Mouse (Mus musculus): ENCODE data around the gene Ankrd53. TPM values are rescaled to one million over a fixed set of nuclear protein-coding genes. Genes with fewer than 3 reads are reported as not detected.

The Ankrd53 gene
- total RNA-seq (2014; rRNA removed) (not detected in 2 replicates), polyA plus RNA-seq (2015; fragmentation: Nextera tagmentation; extraction: Ambion mirVana) (0.10 and 0.12 TPM in 2 replicates)

GRCm38 (mm10) chr6:83762344-83762743, at the start of gene Ankrd53:
Ankrd53 (plus strand) TSS chr6:83762644.
- Histone ChIP-seq H3K9me3 (ENCODE audit: low read length) (no peaks in the 10 kb centered on the region), H3K4me3 (ENCODE audit: low read depth, low read length) (peak within 1 kb of the TSS; percentile 10; the same call in 1 of the 2 replicates), H3K4me1 (ENCODE audit: insufficient read depth, low read length) (no peaks in the 10 kb centered on the region; the same call in 1 of the 2 replicates), H3K27me3 (ENCODE audit: insufficient read depth, low read length) (peaks cover 63% of the 10 kb centered on the region), H3K36me3 (ENCODE audit: insufficient read depth, low read length) (no peaks in the 10 kb centered on the region), H3K27ac (ENCODE audit: low read depth, low read length) (no peak within 1 kb of the TSS), H3K9ac (replicated peaks; ENCODE audit: low read length, poor library complexity, severe bottlenecking) (no peak within 1 kb of the TSS), H3K4me2 (ENCODE audit: low read depth, low read length, poor library complexity, severe bottlenecking) (peak within 1 kb of the TSS; percentile 36; the same call in 1 of the 2 replicates)
- ATAC-seq (ENCODE audit: low FRiP score) (no peak), DNase-seq (ENCODE audit: low spot score) (no peak)
- WGBS: 39% methylated on average over 6 of the region's 6 CpGs
- no peak for TF ChIP-seq CTCF (IDR thresholded peaks at IDR 0.05)

DNA sequence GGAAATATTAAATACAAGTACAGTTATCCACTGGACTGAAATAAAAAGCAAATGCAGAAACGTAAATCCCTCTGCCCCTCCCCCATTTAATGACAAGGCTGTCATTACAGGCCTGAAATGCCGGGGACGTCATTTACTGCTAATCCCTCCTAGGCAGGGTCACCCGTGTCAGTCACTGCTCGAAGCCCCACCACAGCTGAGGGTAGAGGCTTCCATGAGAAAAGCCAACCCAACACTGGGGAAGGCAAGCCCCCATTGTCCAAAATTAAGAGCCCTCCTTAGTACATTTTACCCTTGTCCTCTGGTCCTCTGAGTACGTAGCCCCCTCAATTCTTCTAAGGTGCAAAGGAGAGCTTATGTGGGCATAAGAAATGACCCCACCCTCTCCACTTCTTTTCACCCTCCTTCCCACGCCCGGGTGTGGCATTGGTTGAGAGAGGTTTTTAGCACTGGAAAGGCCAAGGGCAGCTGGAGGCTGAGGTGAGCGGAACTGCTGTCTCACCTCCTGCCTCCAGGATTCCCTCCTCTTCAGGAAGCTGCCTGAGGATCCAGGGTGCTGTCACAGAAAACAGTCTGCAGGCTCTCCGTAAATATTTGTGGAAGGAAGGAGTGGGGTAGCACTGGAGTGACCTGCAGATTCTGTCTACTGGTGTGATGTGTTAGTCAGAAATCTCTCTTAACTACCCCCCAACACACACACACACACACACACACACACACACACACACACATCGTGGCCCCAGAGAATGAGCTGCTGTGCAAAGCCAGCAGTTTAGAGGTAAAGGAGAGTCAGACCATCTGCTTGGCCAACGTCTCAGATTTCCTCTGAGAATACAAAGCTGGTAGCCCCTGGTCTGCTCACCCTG, 48.9 kb upstream of the Ankrd53 start:
- Histone ChIP-seq H3K27ac (ENCODE audit: low read depth, low read length) (no peak overlapping the region), H3K9ac (replicated peaks; ENCODE audit: low read length, poor library complexity, severe bottlenecking) (no peak overlapping the region), H3K27me3 (ENCODE audit: insufficient read depth, low read length) (peaks cover 88% of the 10 kb centered on the region), H3K4me3 (ENCODE audit: low read depth, low read length) (no peak overlapping the region), H3K4me2 (ENCODE audit: low read depth, low read length, poor library complexity, severe bottlenecking) (no peak overlapping the region), H3K9me3 (ENCODE audit: low read length) (no peaks in the 10 kb centered on the region), H3K36me3 (ENCODE audit: insufficient read depth, low read length) (no peaks in the 10 kb centered on the region), H3K4me1 (ENCODE audit: insufficient read depth, low read length) (peaks cover 4% of the 10 kb centered on the region; the same call in 1 of the 2 replicates)
- no peak for DNase-seq (ENCODE audit: low spot score)
- WGBS: 3% methylated on average over 12 of the region's 12 CpGs
- no peak for TF ChIP-seq CTCF (IDR thresholded peaks at IDR 0.05)
- ATAC-seq (ENCODE audit: low FRiP score): no peak

GRCm38 (mm10) chr6:83714221-83715123, 48.0 kb upstream of the Ankrd53 start:
- H3K4me1 ChIP-seq (ENCODE audit: insufficient read depth, low read length): peaks cover 4% of the 10 kb centered on the region; the same call in 1 of the 2 replicates
- no peak overlapping the region for H3K4me2 ChIP-seq (ENCODE audit: low read depth, low read length, poor library complexity, severe bottlenecking)
- no peaks in the 10 kb centered on the region for H3K9me3 ChIP-seq (ENCODE audit: low read length)
- peak; percentile 31 for DNase-seq (ENCODE audit: low spot score)
- H3K36me3 ChIP-seq (ENCODE audit: insufficient read depth, low read length): no peaks in the 10 kb centered on the region
- H3K27me3 ChIP-seq (ENCODE audit: insufficient read depth, low read length): peaks cover 87% of the 10 kb centered on the region
- no peak for ATAC-seq (ENCODE audit: low FRiP score)
- H3K4me3 ChIP-seq (ENCODE audit: low read depth, low read length): no peak overlapping the region
- no peak overlapping the region for H3K9ac ChIP-seq (replicated peaks; ENCODE audit: low read length, poor library complexity, severe bottlenecking)
- H3K27ac ChIP-seq (ENCODE audit: low read depth, low read length): no peak overlapping the region
- TF ChIP-seq CTCF (IDR thresholded peaks at IDR 0.05): no peak
- 2% methylated on average over 34 of the region's 34 CpGs for WGBS

DNA sequence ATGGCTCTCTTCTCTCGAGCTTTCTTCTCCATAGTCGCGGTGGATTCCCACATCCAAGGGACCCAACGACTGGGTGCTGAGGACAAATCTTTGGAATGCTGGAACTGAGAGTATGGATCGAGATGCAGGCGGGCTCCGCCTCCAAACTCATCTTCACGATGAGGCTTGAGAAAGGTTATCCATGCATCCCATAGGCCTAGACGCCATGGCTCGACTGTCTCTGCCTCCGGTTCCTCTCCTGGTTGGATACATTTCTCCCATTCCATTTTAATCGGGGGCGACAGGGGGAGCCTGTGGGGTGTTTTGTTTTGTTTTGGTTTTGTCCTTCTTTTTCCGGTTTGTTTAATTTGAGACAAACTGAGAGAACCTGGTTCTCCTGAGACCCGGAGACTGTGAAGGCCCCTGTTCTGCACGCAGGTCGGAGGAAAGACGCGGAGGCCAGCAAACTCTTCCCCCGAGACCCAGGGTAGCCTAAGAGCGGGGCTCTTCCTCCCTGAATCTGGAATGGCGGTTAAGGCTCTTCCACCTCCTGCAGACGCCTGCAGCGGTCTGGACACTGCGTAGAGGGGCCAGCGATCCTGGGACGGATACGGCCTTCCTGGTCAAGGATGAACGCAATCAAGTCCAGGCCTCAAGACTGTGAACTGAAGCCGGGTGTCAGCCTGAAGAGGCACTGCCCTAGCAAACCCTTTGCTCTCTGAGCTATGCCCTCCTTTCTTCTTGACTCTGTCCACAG, 46.8 kb upstream of the Ankrd53 start:
- no peak overlapping the region for H3K9ac ChIP-seq (replicated peaks; ENCODE audit: low read length, poor library complexity, severe bottlenecking)
- ATAC-seq (ENCODE audit: low FRiP score): no peak

DNA sequence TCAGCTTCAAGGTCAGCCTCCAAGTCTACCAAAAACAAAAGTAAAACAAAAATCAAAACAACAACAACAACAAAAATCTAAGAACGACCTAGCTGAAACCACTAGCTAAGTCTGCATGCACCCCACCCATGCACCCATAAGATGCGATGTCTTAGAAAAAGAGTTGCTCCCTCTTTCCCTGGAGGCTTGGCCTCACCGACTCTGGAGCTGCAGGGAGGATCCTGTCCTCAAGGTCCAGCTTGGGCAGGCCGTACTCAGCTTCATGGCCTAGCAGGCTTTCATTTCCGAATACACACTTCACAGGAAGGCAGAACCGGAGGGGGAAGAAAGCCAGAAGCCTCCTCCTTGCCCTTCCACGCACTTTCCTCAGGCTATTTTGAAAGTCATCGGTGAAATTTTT, 45.4 kb upstream of the Ankrd53 start:
- 2% methylated on average over 8 of the region's 8 CpGs for WGBS
- Histone ChIP-seq H3K4me2 (ENCODE audit: low read depth, low read length, poor library complexity, severe bottlenecking) (no peak overlapping the region), H3K9ac (replicated peaks; ENCODE audit: low read length, poor library complexity, severe bottlenecking) (no peak overlapping the region), H3K4me3 (ENCODE audit: low read depth, low read length) (no peak overlapping the region), H3K27me3 (ENCODE audit: insufficient read depth, low read length) (peaks cover 85% of the 10 kb centered on the region), H3K36me3 (ENCODE audit: insufficient read depth, low read length) (no peaks in the 10 kb centered on the region), H3K27ac (ENCODE audit: low read depth, low read length) (no peak overlapping the region), H3K9me3 (ENCODE audit: low read length) (no peaks in the 10 kb centered on the region), H3K4me1 (ENCODE audit: insufficient read depth, low read length) (no peaks in the 10 kb centered on the region)
- no peak for TF ChIP-seq CTCF (IDR thresholded peaks at IDR 0.05)
- DNase-seq (ENCODE audit: low spot score) (no peak), ATAC-seq (ENCODE audit: low FRiP score) (no peak)

More for the DNA sequence above, 46.8 kb upstream of the Ankrd53 start:
- no peak for DNase-seq (ENCODE audit: low spot score)
- no peaks in the 10 kb centered on the region for H3K9me3 ChIP-seq (ENCODE audit: low read length)
- WGBS: 2% methylated on average over 30 of the region's 30 CpGs
- H3K4me1 ChIP-seq (ENCODE audit: insufficient read depth, low read length): peaks cover 4% of the 10 kb centered on the region; the same call in 1 of the 2 replicates
- no peak overlapping the region for H3K27ac ChIP-seq (ENCODE audit: low read depth, low read length)
- H3K27me3 ChIP-seq (ENCODE audit: insufficient read depth, low read length): peaks cover 84% of the 10 kb centered on the region
- H3K36me3 ChIP-seq (ENCODE audit: insufficient read depth, low read length): no peaks in the 10 kb centered on the region
- no peak overlapping the region for H3K4me3 ChIP-seq (ENCODE audit: low read depth, low read length)
- TF ChIP-seq CTCF (IDR thresholded peaks at IDR 0.05): no peak
- no peak overlapping the region for H3K4me2 ChIP-seq (ENCODE audit: low read depth, low read length, poor library complexity, severe bottlenecking)

Measured in midbrain, postnatal 0 days (tissue).